Mouse (Mus musculus) bone marrow macrophage, adult 2 months (primary cell): ENCODE results near the gene Flt3l. TPM values are rescaled to one million over a fixed set of nuclear protein-coding genes. Genes with fewer than 3 reads are reported as not detected.

Experiments used
- H3K27ac ChIP-seq: 2 replicates; pipeline ENCODE4 v1.5.1; 2012; ENCODE audit warnings: low read depth, low read length; ENCODE audit not compliant: insufficient read depth
- H3K4me1 ChIP-seq: 2 replicates; pipeline ENCODE4 v1.6.1; 2012; ENCODE audit warnings: low read length; ENCODE audit not compliant: control insufficient read depth, insufficient read depth
- H3K4me3 ChIP-seq: 2 replicates; pipeline ENCODE4 v1.5.1; 2012; ENCODE audit warnings: mild to moderate bottlenecking, low read length, moderate library complexity; ENCODE audit not compliant: insufficient read depth
- CTCF ChIP-seq: IDR thresholded peaks from 2 replicates; pipeline ENCODE4 v1.5.1; 2012; ENCODE audit warnings: low read depth, mild to moderate bottlenecking, low read length, moderate library complexity
- POLR2A ChIP-seq: IDR thresholded peaks from 2 replicates; pipeline ENCODE4 v1.6.1; 2012; ENCODE audit warnings: mild to moderate bottlenecking, low read depth, low read length, borderline replicate concordance
- polyA plus RNA-seq: library from polyadenylated mRNA; stranded (reverse); fragments of >200 nt; gene quantifications from 2 replicates; pipeline ENCODE4 v1.2.4, GENCODE M21; 2012; ENCODE audit not compliant: missing spikeins, insufficient read depth, insufficient read length

The Flt3l gene
- polyA plus RNA-seq, 1 experiment, result 30.8 TPM

DNA sequence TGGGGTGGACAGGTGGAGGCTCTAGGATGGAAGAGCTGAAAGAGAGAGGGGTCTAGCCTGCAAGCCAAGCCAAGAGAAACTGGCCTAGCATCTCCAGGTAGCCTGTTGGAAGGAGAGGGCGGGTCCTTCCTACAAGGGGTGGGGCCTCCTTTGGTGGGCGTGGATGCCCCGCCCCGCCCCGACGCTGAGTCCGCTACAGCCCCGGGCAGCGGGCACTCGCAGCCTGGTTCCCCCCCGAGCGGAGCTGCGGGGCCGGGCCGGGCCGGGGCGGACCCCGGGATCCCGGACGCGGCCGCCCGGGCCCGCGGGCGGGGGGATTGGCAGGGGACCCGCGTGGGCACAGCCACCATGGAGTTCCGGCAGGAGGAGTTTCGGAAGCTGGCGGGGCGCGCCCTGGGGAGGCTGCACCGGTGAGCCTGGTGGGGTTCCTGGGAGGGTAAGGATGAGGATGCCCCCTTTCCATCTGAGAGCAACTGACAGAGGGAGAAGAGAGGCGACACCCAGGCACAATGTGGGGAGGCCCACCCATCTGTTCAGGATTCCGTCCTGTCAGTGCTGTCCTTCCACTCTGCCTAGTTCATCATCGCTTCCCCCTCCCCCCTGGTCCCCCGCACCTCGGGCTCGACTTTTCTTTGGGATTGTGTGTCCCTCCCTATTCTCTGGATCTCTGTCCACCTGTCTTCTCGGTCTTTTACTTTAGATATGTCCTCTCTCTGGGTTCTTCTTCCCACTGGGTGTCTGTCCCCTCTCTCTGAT, 27.7 kb upstream of the Flt3l start, which contains the start of gene Slc17a7:
Gene Slc17a7 (plus strand): TSS at position 215 of the 756 bp plus-strand sequence.
- no peak within 1 kb of the TSS for H3K27ac ChIP-seq
- no peaks in the 10 kb centered on the region for H3K4me1 ChIP-seq
- TF ChIP-seq CTCF (no peak), POLR2A (no peak)
- 0 out of 2 replicates have a peak within 1 kb of the TSS, but pooled peaks have one; percentile 6 for H3K4me3 ChIP-seq

DNA sequence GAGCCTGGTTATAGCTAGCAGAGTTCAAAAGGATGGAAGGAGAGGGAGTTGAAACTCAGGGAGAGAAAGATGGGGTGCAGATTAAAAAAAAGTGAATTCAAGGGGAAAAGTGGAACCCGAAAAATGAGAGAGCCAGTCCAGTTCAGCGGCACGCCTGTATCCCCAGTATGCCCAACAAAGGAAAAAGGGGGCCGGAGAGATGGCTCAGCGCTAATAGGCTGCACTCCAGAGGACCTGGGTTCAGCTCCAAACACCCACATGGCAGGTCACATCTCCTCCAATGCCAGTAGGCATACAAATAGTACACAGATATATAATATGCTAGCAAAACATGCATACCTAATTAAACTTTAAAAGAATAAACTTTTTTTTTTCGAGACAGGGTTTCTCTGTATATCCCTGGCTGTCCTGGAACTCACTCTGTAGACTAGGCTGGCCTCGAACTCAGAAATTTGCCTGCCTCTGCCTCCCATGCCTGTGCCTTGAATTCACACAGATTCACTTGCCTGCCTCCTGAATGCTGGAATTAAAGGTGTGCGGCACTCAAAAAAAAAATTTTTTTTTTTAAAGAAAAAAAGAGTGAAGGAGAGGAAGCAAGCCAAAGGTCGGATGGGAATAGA, 26.9 kb upstream of the Flt3l start:
- TF ChIP-seq CTCF (no peak), POLR2A (no peak)

DNA sequence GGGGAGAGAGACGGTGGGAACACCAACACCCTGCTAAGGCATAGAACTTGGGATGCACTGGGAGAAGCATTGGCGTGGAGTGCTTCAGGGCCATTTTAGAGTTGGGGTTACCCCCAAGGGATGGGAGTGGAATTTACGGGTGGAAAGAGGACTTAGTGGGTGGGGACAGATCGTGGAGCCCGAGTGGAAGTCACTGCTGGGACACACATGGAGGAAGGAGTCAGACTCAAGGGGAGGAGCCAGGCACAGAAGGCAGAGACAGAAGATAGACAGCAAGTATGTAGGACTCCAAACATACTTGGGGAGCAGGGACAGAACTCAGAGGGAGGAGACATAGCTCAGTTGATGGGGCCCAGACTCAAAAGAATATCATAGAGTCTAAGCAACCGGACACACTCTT, 26.3 kb upstream of the Flt3l start:
- peak overlapping the region; percentile 51 for H3K4me3 ChIP-seq
- no peaks in the 10 kb centered on the region for H3K4me1 ChIP-seq
- no peak; the same call in 1 of the 2 replicates for TF ChIP-seq CTCF
- no peak overlapping the region for H3K27ac ChIP-seq

More for the DNA sequence above, 26.9 kb upstream of the Flt3l start:
- no peaks in the 10 kb centered on the region for H3K4me1 ChIP-seq
- no peak overlapping the region for H3K4me3 ChIP-seq
- no peak overlapping the region for H3K27ac ChIP-seq

DNA sequence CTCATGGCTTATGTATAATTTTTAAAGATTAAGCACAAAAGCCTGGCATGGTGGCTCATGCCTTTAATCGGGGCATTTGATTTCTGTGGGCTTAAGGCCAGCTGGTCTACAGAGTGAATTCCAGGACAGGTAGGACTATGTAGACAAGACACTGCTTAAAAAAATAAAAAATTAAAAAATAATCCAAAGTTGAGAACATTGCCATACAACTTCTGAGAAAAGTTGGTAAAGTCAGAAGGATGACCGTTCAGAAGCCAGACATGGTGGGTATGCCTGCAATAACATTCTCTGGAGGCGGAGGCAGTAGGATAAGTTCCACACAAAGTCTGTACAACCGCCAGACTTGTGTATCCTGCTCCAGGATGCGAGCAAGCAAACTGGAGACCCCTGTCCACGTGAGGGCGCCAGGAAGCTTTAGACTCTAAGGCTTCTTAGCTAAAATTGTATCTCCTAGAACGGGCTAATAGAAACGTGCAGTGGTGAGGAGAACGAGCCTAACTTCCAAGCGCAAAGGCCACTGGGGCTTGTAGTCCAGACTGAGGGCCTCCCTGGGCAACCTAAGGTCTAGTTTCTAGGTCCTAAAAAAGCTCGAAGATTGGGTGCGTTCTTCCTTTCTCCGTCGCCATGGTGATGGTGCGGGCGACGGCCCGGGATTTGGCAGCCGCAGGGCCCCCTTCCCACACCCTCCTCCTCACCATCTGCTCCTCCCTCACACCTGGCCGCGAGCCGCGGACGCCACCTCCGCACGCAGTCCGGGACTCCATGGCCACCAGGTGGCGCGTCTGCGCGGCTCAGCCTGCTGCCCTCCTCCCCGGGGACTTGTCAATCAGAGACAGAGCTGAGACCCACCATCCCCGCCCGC, 25.6 kb upstream of the Flt3l start:
- no peak overlapping the region for H3K27ac ChIP-seq
- no peak for TF ChIP-seq POLR2A
- peak; percentile 80 for TF ChIP-seq CTCF
- no peaks in the 10 kb centered on the region for H3K4me1 ChIP-seq
- peak overlapping the region; percentile 51 for H3K4me3 ChIP-seq

DNA sequence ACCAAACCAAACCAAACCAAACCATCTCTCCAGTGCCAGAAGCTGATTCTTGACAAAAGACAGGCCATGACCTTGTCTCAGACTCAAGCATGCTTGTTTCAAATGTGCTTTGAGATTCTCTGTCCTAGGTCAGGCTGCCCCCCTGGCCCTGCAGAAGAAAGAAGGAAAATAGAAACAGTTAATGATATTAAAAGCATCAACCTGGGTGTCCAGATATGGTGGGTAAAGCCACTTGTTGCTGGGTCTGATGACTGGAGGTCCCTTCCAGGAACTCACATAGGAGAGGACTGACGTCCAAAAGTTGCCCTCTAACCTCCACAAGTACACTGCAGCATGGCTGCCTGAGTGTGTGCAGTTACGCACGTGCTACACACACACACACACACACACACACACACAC, 24.6 kb upstream of the Flt3l start:
- no peak overlapping the region for H3K27ac ChIP-seq
- no peaks in the 10 kb centered on the region for H3K4me1 ChIP-seq
- no peak overlapping the region for H3K4me3 ChIP-seq
- TF ChIP-seq CTCF (no peak), POLR2A (no peak)

DNA sequence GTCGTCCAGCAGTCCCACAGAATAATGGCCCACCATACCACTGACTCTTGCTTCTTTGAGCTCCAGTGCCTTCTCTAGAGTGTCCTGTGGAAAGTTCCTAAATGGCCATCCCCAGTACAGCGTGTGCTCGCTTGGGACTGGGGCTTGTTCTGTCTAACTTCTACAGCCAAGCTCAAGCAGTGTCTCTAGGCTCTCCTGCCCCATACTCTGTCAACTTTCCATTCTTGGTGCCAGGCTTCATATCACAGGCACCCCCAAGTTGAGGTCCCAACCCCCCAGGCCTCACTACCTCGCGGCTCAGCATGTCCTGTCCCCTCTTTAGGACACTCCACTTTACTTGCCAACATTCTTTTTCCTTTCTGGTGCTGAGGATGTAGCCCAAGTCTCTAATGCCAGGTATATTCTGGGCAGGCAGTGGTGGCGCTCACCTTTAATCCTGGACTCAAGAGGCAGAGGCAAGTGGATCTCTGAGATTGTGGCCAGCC, 24.1 kb upstream of the Flt3l start:
- H3K4me1 ChIP-seq, result no peaks in the 10 kb centered on the region
- H3K27ac ChIP-seq, result no peak overlapping the region
- no peak overlapping the region for H3K4me3 ChIP-seq
- TF ChIP-seq CTCF, result no peak
- TF ChIP-seq POLR2A, result no peak

DNA sequence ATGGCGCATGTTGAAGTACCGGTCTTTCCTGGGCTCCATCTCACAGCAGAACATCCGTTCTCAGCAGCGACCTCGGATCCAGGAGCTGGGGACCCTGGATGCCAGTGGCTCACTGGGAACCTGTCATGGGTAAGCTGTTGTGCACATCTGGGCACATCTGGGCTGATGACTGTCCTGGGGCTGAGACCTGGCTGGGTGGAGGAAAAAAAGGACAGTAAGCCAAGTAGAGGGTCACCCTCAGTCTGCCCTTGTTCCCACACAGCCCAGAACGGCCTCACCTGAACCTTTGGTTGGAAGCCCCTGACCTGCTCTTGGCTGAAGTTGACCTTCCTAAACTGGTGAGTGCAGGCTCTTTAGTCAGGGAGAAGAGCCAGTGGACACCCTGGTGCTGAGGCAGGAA, 22.8 kb upstream of the Flt3l start:
- no peak for TF ChIP-seq POLR2A
- TF ChIP-seq CTCF, result no peak
- no peaks in the 10 kb centered on the region for H3K4me1 ChIP-seq
- no peak overlapping the region for H3K27ac ChIP-seq
- H3K4me3 ChIP-seq, result no peak overlapping the region

DNA sequence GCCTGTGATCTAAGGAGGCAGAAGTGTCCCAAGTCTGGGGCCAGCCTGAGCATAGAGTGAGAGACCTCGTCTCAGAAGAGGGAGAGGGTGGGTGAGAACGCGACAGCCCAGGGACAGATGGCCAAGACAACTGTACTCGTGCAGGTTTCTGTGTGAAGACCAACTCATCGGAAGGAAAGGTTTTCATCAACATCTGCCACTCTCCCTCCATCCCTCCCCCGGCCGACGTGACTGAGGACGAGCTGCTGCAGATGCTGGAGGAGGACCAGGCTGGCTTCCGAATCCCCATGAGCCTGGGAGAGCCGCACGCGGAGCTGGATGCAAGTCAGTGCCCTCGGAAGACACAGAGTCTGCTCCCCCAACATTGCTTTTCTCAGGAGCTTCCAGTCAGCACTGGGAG, 21.2 kb upstream of the Flt3l start:
- TF ChIP-seq CTCF, result no peak
- no peak for TF ChIP-seq POLR2A
- Histone ChIP-seq H3K4me3 (no peak overlapping the region), H3K27ac (no peak overlapping the region), H3K4me1 (no peaks in the 10 kb centered on the region)

DNA sequence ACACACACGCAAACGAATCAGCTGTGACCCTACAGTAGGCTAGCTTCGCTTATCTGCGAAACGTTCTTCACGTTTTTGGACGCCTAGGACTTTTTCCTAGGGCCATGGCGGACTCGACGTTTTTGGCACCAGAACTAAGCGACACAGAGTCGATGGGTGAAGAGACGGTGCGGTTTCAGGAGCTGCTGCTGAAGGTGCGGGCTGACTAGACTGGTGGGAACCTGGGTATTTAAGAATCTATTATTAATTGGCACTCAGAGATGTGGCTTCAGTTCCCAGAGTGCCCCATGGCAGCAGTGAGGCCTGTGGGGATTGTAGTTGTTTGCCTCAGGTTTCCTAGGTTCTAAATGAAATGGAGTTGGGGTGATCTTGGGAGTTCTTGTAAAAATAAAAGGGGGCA, 20.0 kb upstream of the Flt3l start:
- no peak overlapping the region for H3K27ac ChIP-seq
- no peak overlapping the region for H3K4me3 ChIP-seq
- TF ChIP-seq POLR2A (no peak), CTCF (no peak)
- peaks cover 3% of the 10 kb centered on the region for H3K4me1 ChIP-seq

DNA sequence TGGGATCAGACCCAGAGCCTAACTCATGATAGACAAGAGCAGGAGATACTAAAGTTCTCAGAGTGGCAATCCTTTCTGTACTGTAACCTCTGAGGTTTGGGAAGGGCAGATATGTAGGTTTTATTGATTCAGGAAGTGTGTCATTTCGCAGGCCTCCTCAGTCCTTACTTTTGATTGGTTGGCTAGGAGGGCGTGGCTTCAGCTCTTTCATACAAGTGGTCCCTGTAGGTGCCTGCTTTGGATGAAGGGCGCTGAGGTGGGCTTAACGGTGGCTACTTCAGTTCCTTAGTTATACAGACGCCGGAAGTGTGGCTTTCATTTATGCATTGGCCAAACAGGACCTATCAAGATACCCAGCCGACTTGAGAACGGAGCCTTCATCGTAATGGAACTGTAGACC, 19.4 kb upstream of the Flt3l start:
- TF ChIP-seq CTCF (no peak), POLR2A (no peak)
- Histone ChIP-seq H3K4me3 (no peak overlapping the region), H3K27ac (no peak overlapping the region), H3K4me1 (peaks cover 9% of the 10 kb centered on the region)
